ENCODE assay signal across 17 mouse cellular contexts in genomic region chr4:59321181-59322008, GRCm38 (mm10).
DNase-seq lines count a peak whose midpoint lies in the region; ATAC-seq and TF ChIP-seq lines count a peak whose summit lies in the region.
"Had no signal": no experiment of that assay in that cellular context is flagged by ENCODE, and none has a peak within 500 bp of the region (broad histone marks: within the 10 kb centered on the region; RNA-seq: fewer than 3 reads in every experiment).

No protein-coding gene starts in this region.

- H3K4me1 ChIP-seq in intestine, embryonic 15.5 days (replicated peaks) = peaks cover 31% of the 10 kb centered on the region
- peaks cover 18% of the 10 kb centered on the region for H3K4me1 ChIP-seq in intestine, embryonic 16.5 days (ENCODE audit: control insufficient read depth, insufficient read depth, low read length)
- peaks cover 16% of the 10 kb centered on the region for H3K4me1 ChIP-seq in forebrain, embryonic 14.5 days (ENCODE audit: control insufficient read depth, insufficient read depth, low read length)

- no peaks in the 10 kb centered on the region for H3K9me3 ChIP-seq in intestine, embryonic 15.5 days
- H3K9me3 ChIP-seq in intestine, embryonic 16.5 days (ENCODE audit: control insufficient read depth, low read length) = no peaks in the 10 kb centered on the region
- no peaks in the 10 kb centered on the region for H3K9me3 ChIP-seq in forebrain, embryonic 14.5 days (replicated peaks; ENCODE audit: control insufficient read depth, low read length)
- H3K9me3 ChIP-seq: heart, embryonic 15.5 days; limb, embryonic 10.5 days; liver, embryonic 13.5 days; midbrain, embryonic 12.5 days had no signal

- no peak overlapping the region for H3K4me3 ChIP-seq in intestine, embryonic 15.5 days (replicated peaks)
- no peak overlapping the region for H3K4me3 ChIP-seq in intestine, embryonic 16.5 days (ENCODE audit: low read length)
- no peak overlapping the region for H3K4me3 ChIP-seq in forebrain, embryonic 14.5 days (ENCODE audit: low read depth, low read length)
- no peak overlapping the region for H3K4me3 ChIP-seq in layer of hippocampus, adult 2 months
- H3K4me3 ChIP-seq: erythroblast, embryonic 14.5 days; heart, embryonic 15.5 days; limb, embryonic 10.5 days; liver, embryonic 13.5 days; midbrain, embryonic 12.5 days had no signal

- no peak for TF ChIP-seq CTCF in layer of hippocampus, adult 2 months (conservative IDR thresholded peaks at IDR 0.05)

- H3K4me2 ChIP-seq in intestine, embryonic 15.5 days (replicated peaks) = no peak overlapping the region
- H3K4me2 ChIP-seq in intestine, embryonic 16.5 days (ENCODE audit: low read depth, low read length) = no peak overlapping the region
- no peak overlapping the region for H3K4me2 ChIP-seq in forebrain, embryonic 14.5 days (ENCODE audit: low read length)
- H3K4me2 ChIP-seq: heart, embryonic 15.5 days; liver, embryonic 13.5 days; midbrain, embryonic 12.5 days had no signal

- H3K36me3 ChIP-seq in intestine, embryonic 15.5 days = no peaks in the 10 kb centered on the region
- no peaks in the 10 kb centered on the region for H3K36me3 ChIP-seq in intestine, embryonic 16.5 days (ENCODE audit: control insufficient read depth, insufficient read depth, low read length)
- H3K36me3 ChIP-seq in forebrain, embryonic 14.5 days (ENCODE audit: control insufficient read depth, insufficient read depth, low read length) = no peaks in the 10 kb centered on the region
- H3K36me3 ChIP-seq: heart, embryonic 15.5 days; limb, embryonic 10.5 days; midbrain, embryonic 12.5 days had no signal

- ATAC-seq in intestine, embryonic 15.5 days = no peak
- no peak for ATAC-seq in intestine, embryonic 16.5 days
- peak; percentile 53 for ATAC-seq in forebrain, embryonic 14.5 days
- no peak for ATAC-seq in erythroid progenitor cell, adult 5-6 weeks (replicated peaks; ENCODE audit: low FRiP score, poor library complexity, severe bottlenecking)

- WGBS in intestine, embryonic 15.5 days = 77% methylated on average over 12 of the region's 12 CpGs
- 73% methylated on average over 12 of the region's 12 CpGs for WGBS in intestine, embryonic 16.5 days
- 46% methylated on average over 12 of the region's 12 CpGs for WGBS in forebrain, embryonic 14.5 days

- H3K27me3 ChIP-seq in intestine, embryonic 15.5 days (replicated peaks) = no peaks in the 10 kb centered on the region
- no peaks in the 10 kb centered on the region for H3K27me3 ChIP-seq in intestine, embryonic 16.5 days (replicated peaks; ENCODE audit: control insufficient read depth, insufficient read depth, low read length)
- H3K27me3 ChIP-seq in forebrain, embryonic 14.5 days (replicated peaks; ENCODE audit: control insufficient read depth, insufficient read depth, low read length) = no peaks in the 10 kb centered on the region
- H3K27me3 ChIP-seq: heart, embryonic 15.5 days; liver, embryonic 13.5 days; midbrain, embryonic 12.5 days had no signal

- DNase-seq in thymus, postnatal 25 days = peak; percentile 0
- no peak for DNase-seq in thymus, adult 18-20 months
- DNase-seq in forebrain, embryonic 14.5 days (ENCODE audit: low spot score) = peak; percentile 67
- no peak for DNase-seq in layer of hippocampus, adult 2 months (ENCODE audit: low spot score in 2 of 2)
- DNase-seq: adrenal gland, adult 8-10 months; cerebellum, adult 8-10 months; kidney, adult 11 months; kidney, postnatal 36 days; liver, embryonic 13.5 days; lung, postnatal 10 days had no signal

- H3K9ac ChIP-seq in intestine, embryonic 15.5 days = no peak overlapping the region
- H3K9ac ChIP-seq in intestine, embryonic 16.5 days (ENCODE audit: low read depth, low read length) = no peak overlapping the region; the same call in 1 of the 2 replicates
- no peak overlapping the region for H3K9ac ChIP-seq in forebrain, embryonic 14.5 days (ENCODE audit: low read length)
- H3K9ac ChIP-seq: heart, embryonic 15.5 days; liver, embryonic 13.5 days; midbrain, embryonic 12.5 days had no signal

- H3K27ac ChIP-seq in intestine, embryonic 15.5 days = peak overlapping the region; percentile 91; the same call in 1 of the 2 replicates
- no peak overlapping the region; the same call in 1 of the 2 replicates for H3K27ac ChIP-seq in intestine, embryonic 16.5 days (ENCODE audit: low read length)
- H3K27ac ChIP-seq in forebrain, embryonic 14.5 days (ENCODE audit: low read depth, low read length) = no peak overlapping the region
- H3K27ac ChIP-seq in layer of hippocampus, adult 2 months = no peak overlapping the region
- H3K27ac ChIP-seq: heart, embryonic 15.5 days; limb, embryonic 10.5 days; liver, embryonic 13.5 days; midbrain, embryonic 12.5 days had no signal

Comparison
In these comparisons a context has a peak if more than half of its experiments do, and no peak if none do; other contexts are left out.
1. DNase-seq: peak in thymus, postnatal 25 days (single experiment) and forebrain, embryonic 14.5 days (single experiment); none in thymus, adult 18-20 months (0 of 2) and layer of hippocampus, adult 2 months (0 of 2).